Mouse (Mus musculus) MEL (cell line): ENCODE results near the gene Chmp1a.

Source experiments
- CHD1 ChIP-seq: IDR thresholded peaks from 2 replicates; pipeline ENCODE4 v1.6.1; 2012; ENCODE audit warnings: low read depth, mild to moderate bottlenecking, inconsistent platforms, low read length, improper control_type of control experiment
- CTCF ChIP-seq, 3 experiments: IDR thresholded peaks in 2 of 3; conservative IDR thresholded peaks in 1 of 3; 2 replicates each; pipeline ENCODE4 v1.5.1; 2011 to 2012; ENCODE audit warnings: low read length in 3 of 3, low read depth in 2 of 3, mild to moderate bottlenecking in 2 of 3, improper control_type of control experiment in 1 of 3, inconsistent platforms in 1 of 3, mixed read lengths in 1 of 3, moderate library complexity in 1 of 3; ENCODE audit not compliant: control insufficient read depth in 1 of 3, insufficient read depth in 1 of 3, poor library complexity in 1 of 3, severe bottlenecking in 1 of 3
- E2F4 ChIP-seq: IDR thresholded peaks from 2 replicates; pipeline ENCODE4 v1.6.1; 2011; ENCODE audit warnings: low read depth, low read length, improper control_type of control experiment, borderline replicate concordance
- EP300 ChIP-seq, 2 experiments: IDR thresholded peaks; 2 replicates each; pipeline ENCODE4 v1.6.1; 2011; ENCODE audit warnings: improper control_type of control experiment in 2 of 2, low read length in 2 of 2, low read depth in 1 of 2, mild to moderate bottlenecking in 1 of 2
- NELFE ChIP-seq: IDR thresholded peaks from 2 replicates; pipeline ENCODE4 v1.6.1; 2011; ENCODE audit warnings: low read depth, low read length, improper control_type of control experiment
- TBP ChIP-seq: IDR thresholded peaks from 2 replicates; pipeline ENCODE4 v1.8.0; 2011; ENCODE audit warnings: low read depth, low read length, improper control_type of control experiment
- USF2 ChIP-seq, 2 experiments: IDR thresholded peaks; 2 replicates each; pipeline ENCODE4 v1.6.1; 2011 to 2012; ENCODE audit warnings: improper control_type of control experiment in 2 of 2, low read length in 2 of 2, borderline replicate concordance in 1 of 2, inconsistent platforms in 1 of 2, low read depth in 1 of 2, mild to moderate bottlenecking in 1 of 2; ENCODE audit not compliant: insufficient read depth in 1 of 2
- ZMIZ1 ChIP-seq: IDR thresholded peaks from 2 replicates; pipeline ENCODE4 v1.6.1; 2012; ENCODE audit warnings: low read depth, mild to moderate bottlenecking, inconsistent platforms, low read length, improper control_type of control experiment, moderate library complexity

- TF ChIP-seq TBP = no peak
- TF ChIP-seq CHD1 = no peak
- TF ChIP-seq CTCF (IDR thresholded peaks at IDR 0.05 in 2 of 3, conservative IDR thresholded peaks at IDR 0.05 in 1 of 3; ENCODE audit: control insufficient read depth in 1 of 3, insufficient read depth in 1 of 3, low read depth in 2 of 3, low read length in 3 of 3, poor library complexity in 1 of 3, severe bottlenecking in 1 of 3) = no peak
- TF ChIP-seq E2F4 = no peak
- no peak for TF ChIP-seq NELFE
- no peak for TF ChIP-seq ZMIZ1
- TF ChIP-seq USF2 (IDR thresholded peaks at IDR 0.05; ENCODE audit: borderline replicate concordance in 1 of 2, insufficient read depth in 1 of 2, low read depth in 1 of 2, low read length in 2 of 2) = no peak
- no peak for TF ChIP-seq EP300 (IDR thresholded peaks at IDR 0.05; ENCODE audit: low read depth in 1 of 2, low read length in 2 of 2)
Measured at GRCm38 (mm10) chr8:123191908-123192307, 20.7 kb downstream of the Chmp1a start.
